Mouse (Mus musculus): ENCODE results near the gene Hpdl.
"Not testable (repeated sequence)": the region's sequence is repeated elsewhere in the genome, so short reads cannot be mapped to it uniquely, and the experiment has no call there.

Hpdl gene

DNA sequence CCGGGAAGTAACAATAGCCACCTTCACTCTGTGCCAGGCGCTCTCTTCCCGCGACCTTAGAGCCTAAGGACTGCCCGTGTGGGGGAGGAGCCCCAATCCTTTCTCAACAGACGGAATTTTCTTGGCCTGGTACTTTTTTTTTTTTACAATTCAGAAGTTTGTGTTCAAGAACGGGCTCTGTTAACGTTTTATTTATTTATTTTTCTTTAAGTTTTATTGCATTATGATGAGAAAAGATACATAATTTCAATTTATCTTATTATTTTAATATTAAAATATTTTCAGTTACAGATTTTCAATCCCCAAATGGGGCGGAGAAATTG, at the start of gene Hpdl:
Hpdl (minus strand) TSS at position 14 of the 323 bp plus-strand sequence.
- no peak for DNase-seq (ENCODE audit: low read depth, low spot score)

DNA sequence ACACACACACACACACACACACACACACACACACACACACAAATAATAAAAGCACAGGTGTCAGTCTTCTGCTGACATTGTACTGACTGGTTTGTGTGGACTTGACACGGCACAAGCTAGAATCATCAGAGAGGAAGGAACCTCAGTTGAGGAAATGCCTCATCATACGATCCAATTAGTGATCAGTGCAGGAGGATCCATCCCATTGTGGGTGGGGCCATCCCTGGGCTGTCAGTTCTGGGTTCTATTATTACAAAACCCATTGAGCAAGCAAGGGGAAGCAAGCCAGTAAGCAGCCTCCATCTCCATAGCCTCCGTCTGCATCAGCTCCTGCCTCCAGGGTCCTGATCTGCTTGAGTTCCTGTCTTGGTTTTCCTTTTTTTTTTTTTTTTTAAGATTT, 48.4 kb upstream of the Hpdl start:
- no peak for DNase-seq (ENCODE audit: low read depth, low spot score)

DNA sequence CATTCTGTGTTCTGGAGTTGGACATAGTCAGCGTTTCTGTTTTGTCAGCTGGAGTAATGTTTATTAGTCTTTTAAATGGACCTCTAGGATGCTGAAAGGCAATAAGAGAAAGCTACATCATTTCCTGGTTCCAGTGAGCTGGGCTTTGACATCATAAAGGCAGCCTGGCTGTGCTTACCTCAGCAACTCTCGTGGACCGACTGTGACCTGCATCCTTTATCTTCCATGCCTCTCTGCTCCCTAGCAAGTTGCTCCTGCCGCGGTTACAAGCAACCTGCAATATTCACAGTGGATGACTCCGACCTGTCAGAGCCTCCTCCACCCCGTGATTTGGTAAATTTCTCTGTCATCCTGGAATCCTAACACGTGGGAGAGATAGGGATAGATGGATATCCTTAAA, 40.5 kb upstream of the Hpdl start:
- DNase-seq (ENCODE audit: low read depth, low spot score) = no peak

DNA sequence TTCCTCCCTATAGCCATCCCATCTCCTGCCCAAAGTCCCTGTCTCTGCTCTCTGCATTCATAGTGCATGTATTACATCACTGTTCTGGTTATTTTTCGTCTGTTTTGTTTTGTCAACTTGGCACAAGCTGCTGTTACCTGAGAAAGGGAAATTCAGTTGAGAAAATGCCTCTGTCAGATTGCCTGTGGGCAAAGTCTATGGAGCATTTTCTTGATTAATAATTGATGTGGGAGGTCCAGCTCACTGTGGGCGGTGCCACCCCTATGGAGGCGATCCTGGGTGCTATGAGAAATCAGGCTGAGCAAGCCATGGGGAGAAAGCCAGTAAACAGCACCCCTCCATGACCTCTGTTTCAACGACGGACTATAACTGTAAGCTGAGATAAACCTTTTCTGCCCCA, 38.2 kb upstream of the Hpdl start:
- no peak for DNase-seq (ENCODE audit: low read depth, low spot score)

DNA sequence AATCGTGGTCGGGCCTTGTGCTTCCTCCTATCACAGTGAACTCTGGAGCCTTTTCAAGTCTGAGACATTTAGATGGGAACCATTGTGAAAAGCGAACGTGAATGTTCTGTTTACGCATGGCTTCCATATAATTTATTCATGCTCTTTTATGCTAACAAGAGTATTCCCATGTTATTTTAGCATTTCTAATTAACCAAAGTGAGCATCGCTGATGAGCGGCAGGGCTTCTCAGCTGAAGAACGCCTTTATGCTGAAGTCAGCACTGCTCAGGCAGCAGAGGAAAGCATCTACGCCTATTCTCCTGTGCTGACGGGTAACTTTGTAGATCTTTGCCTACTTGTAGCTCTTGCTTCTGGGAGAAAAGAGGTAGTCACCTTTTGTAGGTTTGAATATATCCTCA, 35.7 kb upstream of the Hpdl start:
- peak; percentile 34 for DNase-seq (ENCODE audit: low read depth, low spot score)

DNA sequence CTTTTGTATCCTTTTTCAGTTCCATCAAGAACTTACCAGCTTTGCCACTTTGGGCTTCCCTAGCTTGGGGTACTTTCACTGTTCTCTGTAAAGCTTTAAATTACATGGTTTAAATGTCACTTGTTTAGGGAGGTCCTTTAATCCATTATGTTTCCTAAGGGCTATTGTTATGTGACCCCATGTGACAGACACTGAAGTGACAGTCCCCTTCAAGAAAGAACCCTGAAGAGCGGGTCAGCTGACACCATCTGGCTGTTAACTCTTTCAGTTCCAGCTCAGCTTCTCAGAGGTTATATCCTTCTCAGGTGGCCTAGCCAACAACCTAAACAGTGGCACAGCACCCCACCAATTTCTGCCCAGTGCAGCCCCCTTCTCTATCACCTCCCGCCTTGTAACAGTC, 32.8 kb upstream of the Hpdl start:
- no peak for DNase-seq (ENCODE audit: low read depth, low spot score)

DNA sequence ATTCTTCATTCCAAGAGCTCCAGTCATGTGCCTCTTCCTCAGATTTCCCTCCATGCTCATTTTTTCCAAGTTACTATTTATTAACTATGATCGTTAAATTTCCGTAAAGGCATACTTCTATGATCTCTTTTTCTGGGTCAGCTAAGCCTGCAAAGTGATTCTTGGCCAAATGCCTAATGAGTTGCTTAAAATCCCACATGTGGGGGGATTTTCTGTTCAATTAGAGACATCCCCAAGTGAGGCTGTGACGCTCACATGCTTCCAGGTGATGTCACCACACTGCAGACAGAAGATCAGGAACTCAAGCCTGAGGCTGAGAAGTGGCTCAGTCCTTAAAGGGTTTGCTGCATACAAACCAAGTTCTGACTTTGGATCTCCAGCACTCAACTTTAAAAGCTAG, 28.4 kb upstream of the Hpdl start:
- DNase-seq (ENCODE audit: low read depth, low spot score) = no peak

DNA sequence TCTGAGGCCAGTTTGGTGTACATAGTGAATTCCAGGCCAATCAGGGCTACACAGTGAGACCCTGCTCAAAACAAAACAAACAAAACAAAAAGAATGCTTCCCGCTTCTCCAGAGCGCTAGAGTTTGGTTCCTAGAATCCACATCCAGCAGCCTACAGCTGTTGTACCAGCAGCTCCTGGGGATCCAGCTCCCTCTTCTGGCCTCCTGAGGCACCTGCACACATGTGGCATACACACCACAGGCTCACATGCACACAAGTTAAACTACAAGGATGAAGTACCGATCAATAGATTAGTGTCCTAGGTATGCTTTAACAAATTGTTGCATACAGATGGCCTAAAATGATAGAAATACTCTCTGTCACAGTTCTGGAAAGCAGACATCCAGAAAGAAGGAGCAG, 22.8 kb upstream of the Hpdl start:
- no peak for DNase-seq (ENCODE audit: low read depth, low spot score)

DNA sequence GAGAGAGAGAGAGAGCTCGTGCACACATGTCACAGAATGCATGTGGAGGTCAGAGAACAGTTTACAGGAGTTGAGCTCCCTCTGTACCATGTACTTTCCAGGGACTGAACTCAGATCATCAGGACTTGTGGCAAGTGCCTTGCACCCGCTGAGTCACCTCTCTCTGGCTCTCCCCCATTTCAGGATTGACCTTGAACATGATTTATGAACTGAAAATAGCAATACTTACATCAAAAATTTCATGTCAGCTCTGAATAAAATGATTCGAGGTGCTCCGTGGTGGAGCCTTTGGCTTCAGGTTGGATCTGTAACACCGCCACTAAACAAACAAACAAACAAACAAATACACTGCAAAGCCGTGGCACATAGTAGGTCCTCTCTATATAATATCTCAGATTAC, 19.3 kb upstream of the Hpdl start:
- no peak for DNase-seq (ENCODE audit: low read depth, low spot score)

DNA sequence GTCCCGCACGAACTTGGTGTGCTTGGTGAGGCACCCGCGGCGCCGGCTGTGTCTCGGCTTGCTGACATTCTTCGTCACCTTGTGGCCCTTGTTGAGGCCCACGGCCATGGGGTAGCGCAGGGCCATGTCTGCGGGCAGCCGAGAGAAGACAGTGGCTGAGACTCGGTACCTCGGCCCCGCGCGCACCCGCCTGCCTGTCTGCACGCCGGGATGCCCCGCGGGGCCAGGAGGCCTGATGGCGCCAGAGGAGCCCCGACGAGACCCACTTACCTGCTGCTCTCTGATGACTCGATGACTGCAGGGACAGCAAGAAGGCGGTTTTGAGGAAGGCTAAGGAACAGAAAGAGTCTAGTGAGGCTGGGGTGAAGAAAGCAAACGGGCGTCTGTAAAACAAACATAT, 18.6 kb upstream of the Hpdl start:
- not testable (repeated sequence) for DNase-seq (ENCODE audit: low read depth, low spot score)

DNA sequence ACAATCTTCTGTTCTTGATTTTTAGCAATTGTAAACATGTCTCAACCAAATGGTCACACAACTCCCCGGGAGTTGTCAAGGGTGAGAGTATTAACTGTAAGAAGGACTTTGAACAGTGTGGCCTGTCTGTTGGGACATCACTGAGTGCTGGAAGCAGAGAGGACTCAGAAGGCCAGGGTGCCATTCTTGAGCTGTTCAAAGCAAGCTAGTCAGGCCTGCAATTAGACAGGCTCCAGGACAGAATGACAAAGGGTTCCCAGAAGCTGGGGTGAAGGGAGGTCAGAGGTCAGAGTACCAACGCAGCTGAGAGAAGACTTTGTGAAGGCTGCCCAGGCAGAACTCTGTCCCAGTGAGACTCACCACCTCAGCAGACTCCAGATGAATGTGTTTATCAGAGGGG, 17.5 kb upstream of the Hpdl start:
- no peak for DNase-seq (ENCODE audit: low read depth, low spot score)

DNA sequence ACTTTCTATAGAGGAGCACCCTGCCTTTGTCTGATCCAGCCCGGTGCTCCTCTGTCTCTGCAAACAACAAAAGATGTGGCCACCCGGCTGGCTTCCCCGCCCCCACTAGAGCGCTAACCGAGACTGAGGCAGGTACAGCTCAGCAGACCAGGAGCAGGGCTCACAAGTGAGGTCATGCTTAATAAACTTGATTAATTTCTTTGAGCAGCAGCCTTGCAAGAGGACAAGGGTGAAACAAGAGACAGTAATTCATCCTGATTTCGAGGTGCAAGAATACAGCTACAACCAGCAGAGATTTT, 8.5 kb upstream of the Hpdl start:
- no peak for DNase-seq (ENCODE audit: low read depth, low spot score)

DNA sequence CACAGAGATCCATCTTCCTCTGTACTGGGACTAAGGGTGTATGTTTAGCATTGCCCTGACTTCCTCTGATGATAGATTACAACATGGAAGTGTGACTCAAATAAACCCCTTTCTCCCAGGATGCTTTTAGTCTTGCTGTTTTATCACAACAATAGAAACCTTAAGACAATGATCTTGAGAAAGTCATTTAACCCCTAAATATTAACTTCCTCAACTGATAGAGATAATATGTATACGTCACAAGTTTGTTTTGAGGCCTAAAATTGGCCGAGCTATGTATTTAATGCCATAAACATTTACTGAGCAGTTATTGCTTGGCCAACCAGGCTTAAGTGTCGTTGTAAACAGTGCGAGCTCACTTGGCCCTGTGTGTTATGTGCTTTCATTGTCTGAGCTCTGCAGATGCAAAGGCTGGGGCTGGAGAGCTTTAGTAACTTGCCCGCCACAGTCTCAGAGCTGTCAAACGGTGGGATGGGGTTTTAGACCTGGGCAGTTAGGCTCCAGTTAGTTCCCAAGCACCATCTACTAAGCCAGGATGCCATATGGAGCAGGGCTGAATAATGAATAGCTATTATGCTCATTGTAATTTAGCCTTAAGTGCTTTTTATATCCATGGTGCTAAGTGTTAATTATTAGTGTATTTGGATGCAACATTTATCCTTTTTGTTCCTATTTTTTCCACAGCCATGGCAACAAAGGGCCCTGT, 8.0 kb upstream of the Hpdl start:
- no peak for DNase-seq (ENCODE audit: low read depth, low spot score)

DNA sequence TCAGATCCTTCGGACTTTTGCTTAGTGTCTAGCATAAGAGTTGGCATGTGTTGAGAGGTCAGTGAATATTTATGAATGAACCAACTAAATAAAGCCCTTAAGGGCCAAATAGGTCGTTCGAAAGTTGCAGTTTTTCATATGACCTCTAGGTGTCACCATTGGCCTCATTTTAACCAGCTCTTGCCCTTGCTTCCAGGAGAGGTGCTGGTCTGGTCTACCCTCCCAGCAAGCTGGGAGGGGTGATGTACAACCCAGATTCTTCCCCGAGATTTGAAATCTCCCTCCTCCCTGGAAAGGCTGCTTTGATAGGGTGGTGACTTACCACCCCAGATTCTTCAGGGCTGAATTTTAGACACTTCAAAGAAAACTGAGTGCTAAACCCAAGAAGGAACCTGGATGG, 6.3 kb upstream of the Hpdl start:
- no peak for DNase-seq (ENCODE audit: low read depth, low spot score)

DNA sequence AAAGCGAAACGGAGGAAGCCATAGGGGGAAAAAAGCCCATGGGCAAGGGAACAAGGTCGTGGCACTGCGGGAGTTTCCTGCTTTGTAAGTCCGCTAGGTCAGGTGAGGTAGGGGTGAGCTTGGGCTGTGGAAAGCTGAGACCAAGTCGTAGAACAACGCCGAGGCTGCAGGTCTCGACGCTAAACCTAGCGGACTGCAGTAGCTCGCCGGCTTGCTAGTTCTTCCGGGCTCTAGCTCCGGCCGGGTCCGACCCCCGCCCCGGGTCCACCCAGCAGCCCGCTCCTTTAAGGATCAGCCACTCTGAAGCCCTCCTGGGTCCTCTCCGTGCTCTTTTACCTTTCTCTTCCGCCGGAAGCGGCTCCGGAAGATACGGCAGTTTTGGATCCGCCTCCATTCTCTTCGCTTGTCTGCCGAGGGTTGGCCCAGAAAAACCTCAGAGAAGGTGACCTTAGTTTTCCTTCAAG, 3.1 kb upstream of the Hpdl start:
- no peak for DNase-seq (ENCODE audit: low read depth, low spot score)

DNA sequence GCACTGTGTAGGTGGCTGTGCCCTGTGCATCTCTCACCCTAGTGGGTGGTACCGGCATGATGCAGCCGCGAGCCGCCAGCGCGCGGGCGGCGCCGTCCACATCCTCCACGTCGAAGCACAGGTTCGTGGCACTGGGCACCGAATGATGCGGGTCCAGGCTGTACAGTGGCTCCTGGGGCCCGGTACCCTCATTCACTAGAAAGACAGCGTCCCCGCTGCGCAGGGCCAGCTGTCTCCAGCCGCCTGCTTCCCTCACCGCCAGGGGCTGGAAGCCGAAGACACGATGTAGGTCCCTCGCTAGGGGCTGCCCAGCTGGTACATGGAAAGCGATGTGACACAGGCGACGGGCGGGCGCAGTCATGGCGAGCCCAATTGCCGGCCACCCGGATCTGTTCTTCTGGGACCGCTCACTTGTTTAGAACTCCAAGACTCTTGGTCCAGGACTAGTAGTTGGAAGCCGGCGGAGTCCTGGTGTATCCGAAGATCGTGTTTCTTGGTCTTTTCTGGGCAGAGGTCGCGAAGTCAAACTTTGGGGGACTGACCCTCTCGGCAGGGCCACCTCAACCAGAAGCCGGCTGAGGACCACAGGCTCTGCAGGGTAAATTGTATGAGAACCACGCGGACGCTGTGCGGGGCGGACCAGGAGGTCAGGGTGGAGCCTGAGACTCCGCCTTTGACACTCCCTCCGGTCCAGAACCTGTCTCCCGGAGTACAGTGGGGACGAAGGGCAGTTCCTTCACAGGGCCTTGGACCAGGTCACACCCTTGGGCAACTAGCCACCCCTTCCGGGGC, 409 bp downstream of the Hpdl start:
- DNase-seq (ENCODE audit: low read depth, low spot score) = no peak

DNA sequence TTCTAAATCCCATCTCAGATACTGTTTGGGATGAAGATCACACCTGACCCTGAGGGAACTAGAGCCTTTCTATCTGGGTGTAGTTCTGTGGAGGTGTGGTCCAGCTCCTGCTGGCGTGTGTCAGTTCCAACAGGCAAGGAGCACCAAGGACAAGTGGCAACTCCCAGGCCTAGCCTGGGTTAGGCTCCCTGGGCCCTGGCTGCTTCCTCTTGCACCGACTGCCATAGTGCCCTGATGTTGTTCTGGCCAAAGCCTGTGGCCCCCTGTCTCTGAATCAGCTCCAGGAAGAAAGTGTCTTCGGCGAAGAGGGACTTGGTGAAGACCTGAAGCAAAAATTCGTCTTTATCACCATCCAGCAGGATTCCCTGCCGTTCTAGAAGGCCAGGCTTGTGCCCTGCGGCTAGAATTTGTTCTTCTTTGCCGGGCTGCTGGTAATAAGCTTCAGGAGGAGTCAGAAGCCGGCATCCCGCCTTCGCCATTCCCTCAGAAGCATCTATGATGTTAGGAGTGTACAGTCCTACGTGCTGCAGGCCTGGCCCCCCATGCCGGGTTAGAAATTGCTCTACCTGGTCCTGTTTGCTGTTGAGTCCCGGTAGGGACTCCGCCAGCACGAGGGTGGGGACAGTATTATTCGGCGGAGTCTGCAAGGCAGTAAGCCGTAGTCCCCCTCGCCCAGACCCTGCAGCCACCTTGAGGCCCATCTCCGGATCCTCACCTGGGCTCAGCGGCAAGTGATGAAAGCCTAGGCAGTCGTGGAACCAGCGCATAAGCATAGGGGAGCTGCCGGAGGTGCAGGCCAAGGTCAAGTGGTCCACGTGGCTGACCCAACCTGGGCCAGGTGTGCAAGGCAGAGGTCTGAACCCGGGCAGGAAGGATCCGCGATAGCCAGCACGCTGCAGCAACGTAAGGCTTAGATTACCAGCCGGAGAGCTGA, 1.3 kb downstream of the Hpdl start:
- DNase-seq (ENCODE audit: low read depth, low spot score) = no peak

DNA sequence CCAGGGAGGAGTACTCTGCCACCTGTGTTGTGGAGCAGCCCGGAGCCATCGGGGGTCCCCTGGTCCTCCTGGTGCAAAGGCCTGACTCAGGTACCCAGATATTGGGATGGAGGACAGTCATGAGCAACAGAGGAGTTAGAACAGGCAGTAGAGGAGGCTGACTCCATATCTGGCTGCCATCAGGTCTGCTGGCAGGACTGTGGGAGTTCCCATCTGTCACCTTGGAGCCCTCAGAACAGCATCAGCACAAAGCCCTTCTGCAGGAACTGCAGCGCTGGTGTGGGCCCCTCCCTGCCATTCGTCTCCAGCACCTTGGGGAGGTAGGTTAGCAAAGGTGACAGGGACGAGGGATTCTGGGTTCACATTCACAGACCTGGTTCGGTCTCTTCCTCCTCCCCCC, 4.0 kb downstream of the Hpdl start:
- DNase-seq (ENCODE audit: low read depth, low spot score) = no peak

DNA sequence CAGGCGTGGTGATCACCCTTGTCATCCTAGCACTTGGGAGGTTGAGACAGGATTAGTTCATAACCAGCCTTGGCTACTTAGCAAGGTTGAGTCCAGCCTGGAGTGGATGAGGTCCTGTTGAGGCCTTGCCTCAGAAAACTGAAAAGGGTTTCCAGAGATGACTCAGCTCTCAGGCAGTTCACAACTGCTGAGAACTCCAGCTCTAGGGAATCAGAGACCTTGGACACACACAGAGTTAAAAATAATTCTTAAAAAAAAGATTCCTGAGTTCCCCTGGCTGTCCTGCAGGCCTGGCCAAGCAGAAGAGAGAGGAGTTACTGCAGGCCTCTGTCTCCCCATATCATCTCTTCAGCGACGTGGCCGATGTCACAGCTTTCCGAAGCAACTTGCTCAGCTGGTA, 6.2 kb downstream of the Hpdl start:
- no peak for DNase-seq (ENCODE audit: low read depth, low spot score)

DNA sequence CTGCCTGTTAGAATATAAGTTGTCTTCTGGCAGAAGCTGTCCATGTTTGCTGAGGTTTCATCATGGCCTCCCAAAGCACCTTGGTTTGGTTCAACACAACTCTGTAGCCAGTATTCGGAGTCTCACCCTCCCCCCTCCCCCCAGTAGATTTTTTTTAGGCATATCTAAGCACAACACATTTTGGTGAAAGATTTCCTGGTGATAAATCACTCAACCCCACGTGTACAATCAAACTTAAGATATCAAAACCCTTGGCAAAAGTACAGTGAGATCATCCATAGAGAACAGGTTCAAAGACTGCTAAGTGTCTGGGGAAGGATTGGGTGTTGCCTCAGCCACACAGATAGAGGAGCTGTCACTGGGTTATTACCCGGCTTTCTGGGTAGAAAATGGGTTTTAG, 10.5 kb downstream of the Hpdl start:
- DNase-seq (ENCODE audit: low read depth, low spot score) = no peak

DNA sequence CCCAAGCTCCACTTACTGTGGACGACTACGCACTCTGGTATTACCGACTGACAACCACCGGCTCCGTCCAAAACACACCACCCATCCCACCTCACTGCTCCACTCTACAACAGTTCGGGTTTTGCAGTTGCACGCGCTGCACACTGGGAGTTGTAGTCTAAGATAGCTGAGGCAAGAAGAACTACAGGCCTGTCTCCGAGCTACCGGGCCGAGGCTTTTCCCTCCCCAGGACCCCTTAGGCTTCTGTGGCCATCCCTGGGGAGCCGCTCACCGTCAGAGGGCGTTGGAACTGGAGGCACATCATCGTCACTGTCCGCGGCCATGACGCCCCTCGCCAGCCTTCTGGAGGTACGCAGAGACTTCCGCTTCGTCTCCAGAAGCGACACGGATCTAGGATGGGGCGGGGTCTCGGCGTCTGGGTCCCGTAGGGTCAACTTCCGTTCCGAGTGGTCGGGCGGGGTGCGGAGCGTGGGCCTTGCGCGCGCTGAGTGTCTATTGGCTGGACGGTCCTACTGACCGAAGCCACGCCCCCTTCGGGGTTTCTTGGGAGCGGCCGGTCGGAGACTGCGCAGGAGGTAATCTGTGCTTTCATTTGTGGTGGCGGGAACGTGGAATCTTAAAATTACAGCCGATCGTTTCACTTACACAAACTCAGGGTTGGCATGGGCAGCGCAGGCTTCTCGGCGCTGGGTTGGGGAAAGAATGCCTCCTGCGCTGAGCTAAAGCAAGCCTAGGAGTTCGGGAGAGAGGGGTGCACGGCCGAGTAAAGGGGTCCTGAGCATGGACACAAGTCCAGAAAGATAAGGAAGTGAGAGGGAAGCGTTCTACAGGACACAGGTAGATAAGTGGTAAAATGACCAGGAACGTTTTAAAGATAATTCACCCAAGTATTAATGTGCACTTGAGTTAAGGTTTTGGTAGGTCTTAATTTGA, 14.0 kb downstream of the Hpdl start, which contains the start of the genes Toe1 and Mutyh:
Toe1 (minus strand) TSS at position 444 of the 933 bp plus-strand sequence.
Mutyh (plus strand) TSS at position 527 of the 933 bp plus-strand sequence.
- DNase-seq (ENCODE audit: low read depth, low spot score) = peak; percentile 91
